Mouse (Mus musculus) C2C12 (cell line): ENCODE measurements around the gene Prtg. TPM values are rescaled to one million over a fixed set of nuclear protein-coding genes. Genes with fewer than 3 reads are reported as not detected.
A peak's percentile ranks its signal among the peaks of the same experiment; 100 is the strongest.

Experiments
- H3K27me3 ChIP-seq: one replicate; pipeline ENCODE4 v1.6.1; 2011; ENCODE audit not compliant: control insufficient read depth, insufficient read depth, insufficient read length
- H3K36me3 ChIP-seq: one replicate; pipeline ENCODE4 v1.6.1; 2011; ENCODE audit not compliant: control insufficient read depth, insufficient read depth
- H3K4me3 ChIP-seq: one replicate; pipeline ENCODE4 v1.5.1; 2011; ENCODE audit warnings: mild to moderate bottlenecking, control low read depth; ENCODE audit not compliant: poor library complexity, insufficient read depth, severe bottlenecking
- H3K79me2 ChIP-seq: one replicate; pipeline ENCODE4 v1.6.1; 2011; ENCODE audit not compliant: control insufficient read depth, insufficient read depth
- H3K79me3 ChIP-seq: one replicate; pipeline ENCODE4 v1.6.1; 2011; ENCODE audit warnings: low read depth, control low read depth
- H3ac ChIP-seq: one replicate; pipeline ENCODE3; 2011; ENCODE audit warnings: low read depth; ENCODE audit not compliant: control insufficient read depth, insufficient read length
- CEBPB ChIP-seq: IDR thresholded peaks from one replicate; pipeline ENCODE4 v1.6.1; 2011; ENCODE audit warnings: low read depth, mild to moderate bottlenecking, control low read depth, moderate library complexity
- CTCF ChIP-seq: IDR thresholded peaks from one replicate; pipeline ENCODE4 v1.5.1; 2011; ENCODE audit not compliant: control insufficient read depth, insufficient read depth, insufficient read length
- FOSL1 ChIP-seq: IDR thresholded peaks from one replicate; pipeline ENCODE4 v1.8.0; 2011; ENCODE audit warnings: mild to moderate bottlenecking, low read length; ENCODE audit not compliant: poor library complexity, insufficient read depth, severe bottlenecking
- MAX ChIP-seq: IDR thresholded peaks from one replicate; pipeline ENCODE4 v1.6.1; 2011; ENCODE audit warnings: mild to moderate bottlenecking, control low read depth
- MYOD1 ChIP-seq: IDR thresholded peaks from one replicate; pipeline ENCODE4 v1.6.1; 2011; ENCODE audit warnings: low read depth; ENCODE audit not compliant: control insufficient read depth, insufficient read length
- MYOG ChIP-seq: IDR thresholded peaks from one replicate; pipeline ENCODE4 v1.6.1; 2011; ENCODE audit not compliant: control insufficient read depth, insufficient read length; ENCODE audit errors: extremely low read depth
- USF1 ChIP-seq: IDR thresholded peaks from one replicate; pipeline ENCODE4 v1.6.1; 2011; ENCODE audit warnings: low read depth, mild to moderate bottlenecking, control low read depth, moderate library complexity
- long read RNA-seq, 2 experiments: library from polyadenylated mRNA; unstranded; transcript quantifications; one replicate each; pipeline ENCODE4 v2.0.0; 2019 to 2020
- polyA plus RNA-seq: library from polyadenylated mRNA; unstranded; fragments of >200 nt; fragmentation: generic; extraction: Trizol; gene quantifications from one replicate; pipeline ENCODE4 v1.2.1, GENCODE M21; 2012; ENCODE audit warnings: missing spikeins

Gene Prtg
- polyA plus RNA-seq, result 0.59 TPM
- long read RNA-seq, experiment 1, partial matches to known transcripts, result 0 of 2 reads
- long read RNA-seq, experiment 1, other reads (novel, unspliced or antisense), result 2 of 2 reads
- long read RNA-seq, experiment 2, full-length matches to known transcripts, result 3 of 9 reads
- long read RNA-seq, experiment 2, partial matches to known transcripts, result 3 of 9 reads
- long read RNA-seq, experiment 2, other reads (novel, unspliced or antisense), result 3 of 9 reads

GRCm38 (mm10) chr9:72806731-72807419 lies at the start of gene Prtg:
TSS of gene Prtg (plus strand) at chr9:72806874.
- Histone ChIP-seq H3ac (peak within 1 kb of the TSS; percentile 76), H3K4me3 (peak within 1 kb of the TSS; percentile 38), H3K36me3 (no peaks in the 10 kb centered on the region), H3K79me2 (no peaks in the 10 kb centered on the region), H3K79me3 (no peaks in the 10 kb centered on the region), H3K27me3 (no peaks in the 10 kb centered on the region)
- TF ChIP-seq MAX, result no peak
- no peak for TF ChIP-seq CTCF
- TF ChIP-seq MYOD1, result no peak
- no peak for TF ChIP-seq USF1
- TF ChIP-seq MYOG, result no peak
- no peak for TF ChIP-seq FOSL1
- TF ChIP-seq CEBPB, result no peak

GRCm38 (mm10) chr9:72757143-72757542 lies 49.5 kb upstream of the Prtg start:
- Histone ChIP-seq H3K79me3 (no peaks in the 10 kb centered on the region), H3K36me3 (no peaks in the 10 kb centered on the region), H3K4me3 (no peak overlapping the region), H3ac (no peak overlapping the region), H3K27me3 (no peaks in the 10 kb centered on the region), H3K79me2 (no peaks in the 10 kb centered on the region)
- TF ChIP-seq MYOG (no peak), CEBPB (peak; percentile 59), CTCF (no peak), USF1 (no peak), MAX (no peak)

- Histone ChIP-seq H3K36me3 (no peaks in the 10 kb centered on the region), H3ac (no peak overlapping the region), H3K79me3 (no peaks in the 10 kb centered on the region), H3K27me3 (no peaks in the 10 kb centered on the region), H3K4me3 (no peak overlapping the region), H3K79me2 (no peaks in the 10 kb centered on the region)
- no peak for TF ChIP-seq USF1
- TF ChIP-seq FOSL1, result no peak
- TF ChIP-seq CTCF, result no peak
- no peak for TF ChIP-seq MYOD1
- TF ChIP-seq CEBPB, result no peak
Observed at GRCm38 (mm10) chr9:72758705-72759131, 48.0 kb upstream of the Prtg start.

GRCm38 (mm10) chr9:72763050-72763718 lies 43.5 kb upstream of the Prtg start:
- Histone ChIP-seq H3K79me2 (no peaks in the 10 kb centered on the region), H3K36me3 (no peaks in the 10 kb centered on the region), H3K79me3 (no peaks in the 10 kb centered on the region), H3ac (no peak overlapping the region), H3K4me3 (no peak overlapping the region), H3K27me3 (no peaks in the 10 kb centered on the region)
- TF ChIP-seq USF1, result no peak
- no peak for TF ChIP-seq CTCF
- no peak for TF ChIP-seq MYOG
- no peak for TF ChIP-seq CEBPB
- no peak for TF ChIP-seq MYOD1
- no peak for TF ChIP-seq FOSL1
- no peak for TF ChIP-seq MAX

GRCm38 (mm10) chr9:72766789-72767349 lies 39.8 kb upstream of the Prtg start:
- Histone ChIP-seq H3K4me3 (no peak overlapping the region), H3K79me3 (no peaks in the 10 kb centered on the region), H3ac (peak overlapping the region; percentile 68), H3K36me3 (no peaks in the 10 kb centered on the region), H3K27me3 (no peaks in the 10 kb centered on the region), H3K79me2 (no peaks in the 10 kb centered on the region)
- TF ChIP-seq MYOD1, result no peak
- TF ChIP-seq CTCF, result peak; percentile 63
- no peak for TF ChIP-seq USF1
